Mouse (Mus musculus): ENCODE data around the gene Kcnf1. TPM values are rescaled to one million over a fixed set of nuclear protein-coding genes. Genes with fewer than 3 reads are reported as not detected.
"Not testable (repeated sequence)": the region's sequence is repeated elsewhere in the genome, so short reads cannot be mapped to it uniquely, and the experiment has no call there.

Gene Kcnf1
- polyA plus RNA-seq, 1 experiment from 2014 or later: 0.08 TPM

DNA sequence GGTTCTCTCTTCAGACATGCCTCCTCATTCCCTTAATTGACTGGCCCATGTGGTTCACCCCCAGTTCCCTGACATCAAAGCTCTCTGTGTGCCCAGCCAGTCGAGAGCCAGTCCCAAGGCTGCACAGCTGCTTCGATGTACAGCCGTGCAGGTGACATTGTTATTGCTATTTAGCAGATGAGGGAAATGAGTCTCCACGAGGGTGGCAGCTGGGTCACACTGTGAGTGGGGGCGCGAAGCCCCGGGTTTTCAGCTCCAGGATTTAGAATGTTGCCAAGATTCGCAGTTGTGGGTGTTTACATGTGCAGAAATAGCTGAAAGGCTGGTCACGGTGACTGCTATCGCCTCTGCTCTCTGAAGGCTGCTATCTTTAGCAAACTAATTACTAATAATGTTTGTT is 27.8 kb downstream of the Kcnf1 start:
- no peaks in the 10 kb centered on the region for H3K36me3 ChIP-seq (ENCODE audit: insufficient read depth, low read length)
- no peak for ATAC-seq
- no peaks in the 10 kb centered on the region for H3K27me3 ChIP-seq (replicated peaks; ENCODE audit: insufficient read depth, low read length)
- no peak for DNase-seq (ENCODE audit: low spot score)
- no peaks in the 10 kb centered on the region for H3K4me1 ChIP-seq (ENCODE audit: insufficient read depth, low read depth, low read length)
- no peaks in the 10 kb centered on the region for H3K9me3 ChIP-seq (ENCODE audit: low read length)
- WGBS: 60% methylated on average over 10 of the region's 10 CpGs
- no peak overlapping the region for H3K27ac ChIP-seq (ENCODE audit: low read length)
- no peak overlapping the region for H3K9ac ChIP-seq (replicated peaks; ENCODE audit: low read depth)
- TF ChIP-seq CTCF (IDR thresholded peaks at IDR 0.05): no peak
- no peak for TF ChIP-seq EP300 (IDR thresholded peaks at IDR 0.05)
- no peak overlapping the region for H3K4me2 ChIP-seq (replicated peaks; ENCODE audit: low read depth, low read length)
- H3K4me3 ChIP-seq (ENCODE audit: low read depth, low read length): no peak overlapping the region

GRCm38 (mm10) chr12:17141791-17142190 is 34.9 kb downstream of the Kcnf1 start:
- TF ChIP-seq CTCF (IDR thresholded peaks at IDR 0.05): no peak
- no peak overlapping the region for H3K9ac ChIP-seq (replicated peaks; ENCODE audit: low read depth)
- no peak overlapping the region for H3K27ac ChIP-seq (ENCODE audit: low read length)
- H3K36me3 ChIP-seq (ENCODE audit: insufficient read depth, low read length): no peaks in the 10 kb centered on the region
- no peak for ATAC-seq
- H3K27me3 ChIP-seq (replicated peaks; ENCODE audit: insufficient read depth, low read length): no peaks in the 10 kb centered on the region
- DNase-seq (ENCODE audit: low spot score): no peak
- WGBS: 14% methylated on average over 2 of the region's 2 CpGs
- H3K9me3 ChIP-seq (ENCODE audit: low read length): no peaks in the 10 kb centered on the region
- no peak overlapping the region for H3K4me3 ChIP-seq (ENCODE audit: low read depth, low read length)
- H3K4me2 ChIP-seq (replicated peaks; ENCODE audit: low read depth, low read length): no peak overlapping the region
- H3K4me1 ChIP-seq (ENCODE audit: insufficient read depth, low read depth, low read length): no peaks in the 10 kb centered on the region

DNA sequence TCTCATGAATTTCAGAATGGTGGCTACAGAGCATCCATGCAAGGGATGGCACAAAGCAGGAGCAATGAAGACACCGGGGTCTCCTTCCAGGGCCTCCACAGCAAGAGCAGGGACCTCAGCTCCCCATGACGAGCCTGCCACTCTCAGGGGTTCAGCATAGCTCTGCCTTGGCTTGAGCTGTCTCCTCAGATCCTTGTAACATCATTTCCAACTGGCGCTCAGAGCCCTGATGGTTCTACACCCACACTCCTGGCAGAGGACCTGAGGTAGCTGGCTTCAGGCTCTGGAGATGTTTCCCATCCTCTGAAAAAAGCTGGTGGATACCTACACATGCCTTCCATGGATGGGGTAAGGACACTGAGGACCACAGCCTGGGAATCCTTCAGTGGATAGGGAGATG is 36.3 kb downstream of the Kcnf1 start:
- ATAC-seq (no peak), DNase-seq (ENCODE audit: low spot score) (no peak)
- no peak for TF ChIP-seq EP300 (IDR thresholded peaks at IDR 0.05)
- TF ChIP-seq CTCF (IDR thresholded peaks at IDR 0.05): no peak
- no peak overlapping the region for H3K4me2 ChIP-seq (replicated peaks; ENCODE audit: low read depth, low read length)
- H3K9me3 ChIP-seq (ENCODE audit: low read length): no peaks in the 10 kb centered on the region
- H3K27me3 ChIP-seq (replicated peaks; ENCODE audit: insufficient read depth, low read length): no peaks in the 10 kb centered on the region
- no peaks in the 10 kb centered on the region for H3K4me1 ChIP-seq (ENCODE audit: insufficient read depth, low read depth, low read length)
- no peaks in the 10 kb centered on the region for H3K36me3 ChIP-seq (ENCODE audit: insufficient read depth, low read length)
- WGBS: 70% methylated on average over 3 of the region's 3 CpGs
- no peak overlapping the region for H3K4me3 ChIP-seq (ENCODE audit: low read depth, low read length)
- no peak overlapping the region for H3K27ac ChIP-seq (ENCODE audit: low read length)
- no peak overlapping the region for H3K9ac ChIP-seq (replicated peaks; ENCODE audit: low read depth)

DNA sequence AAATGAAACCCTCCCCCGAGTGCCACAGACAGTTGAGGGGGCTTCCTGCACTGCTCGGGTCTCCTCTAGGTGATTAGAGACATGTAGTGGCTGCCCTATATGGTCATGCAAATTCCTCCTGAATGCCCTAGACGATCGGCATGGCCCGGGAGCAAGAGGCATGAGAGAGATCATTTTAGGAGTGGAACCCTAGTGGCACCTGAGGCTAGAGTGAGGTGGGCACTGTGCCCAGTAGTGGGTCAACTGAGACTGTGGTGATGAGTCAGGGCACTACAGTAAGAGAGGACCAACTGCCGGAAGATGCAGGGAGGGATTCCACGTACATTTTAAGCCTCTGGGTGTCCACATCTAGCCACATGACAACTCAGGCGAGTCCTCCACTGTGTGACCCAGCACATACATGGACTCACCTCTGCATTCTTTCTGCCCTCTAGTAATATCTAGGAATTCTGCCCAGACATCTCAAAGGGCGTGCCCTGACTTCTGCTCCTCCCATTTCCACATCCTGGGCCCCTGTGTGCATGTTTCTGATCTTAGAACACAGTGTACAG is 42.1 kb downstream of the Kcnf1 start:
- ATAC-seq (no peak), DNase-seq (ENCODE audit: low spot score) (no peak)
- no peak overlapping the region for H3K4me3 ChIP-seq (ENCODE audit: low read depth, low read length)
- no peak overlapping the region for H3K27ac ChIP-seq (ENCODE audit: low read length)
- TF ChIP-seq CTCF (IDR thresholded peaks at IDR 0.05) (no peak), EP300 (IDR thresholded peaks at IDR 0.05) (no peak)
- no peaks in the 10 kb centered on the region for H3K27me3 ChIP-seq (replicated peaks; ENCODE audit: insufficient read depth, low read length)
- WGBS: 63% methylated on average over 9 of the region's 9 CpGs
- H3K9me3 ChIP-seq (ENCODE audit: low read length): no peaks in the 10 kb centered on the region
- no peak overlapping the region for H3K4me2 ChIP-seq (replicated peaks; ENCODE audit: low read depth, low read length)
- H3K9ac ChIP-seq (replicated peaks; ENCODE audit: low read depth): no peak overlapping the region
- H3K36me3 ChIP-seq (ENCODE audit: insufficient read depth, low read length): no peaks in the 10 kb centered on the region
- H3K4me1 ChIP-seq (ENCODE audit: insufficient read depth, low read depth, low read length): no peaks in the 10 kb centered on the region

DNA sequence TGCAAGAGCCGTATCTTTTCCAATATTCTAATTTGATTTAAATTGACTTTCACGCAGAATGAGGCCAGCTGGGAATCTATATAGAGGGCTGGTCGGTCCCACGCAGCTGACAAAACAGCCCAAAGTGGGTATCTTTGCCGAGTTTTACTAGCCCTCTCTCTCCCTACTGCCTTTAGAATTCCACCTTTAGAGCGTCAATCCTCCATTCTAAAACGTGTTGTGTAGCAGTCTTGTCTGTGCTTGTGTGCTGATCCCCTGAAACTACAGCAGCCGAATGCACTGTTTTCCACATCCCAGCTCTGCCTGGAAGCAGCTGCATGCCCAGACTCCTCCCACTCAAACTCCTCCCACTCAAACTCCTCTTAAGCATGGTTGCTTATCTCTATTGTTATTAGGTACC is 44.4 kb downstream of the Kcnf1 start:
- 60% methylated on average over 8 of the region's 8 CpGs for WGBS
- no peaks in the 10 kb centered on the region for H3K27me3 ChIP-seq (replicated peaks; ENCODE audit: insufficient read depth, low read length)
- no peaks in the 10 kb centered on the region for H3K36me3 ChIP-seq (ENCODE audit: insufficient read depth, low read length)
- no peak for TF ChIP-seq EP300 (IDR thresholded peaks at IDR 0.05)
- TF ChIP-seq CTCF (IDR thresholded peaks at IDR 0.05): no peak
- H3K4me1 ChIP-seq (ENCODE audit: insufficient read depth, low read depth, low read length): no peaks in the 10 kb centered on the region
- ATAC-seq (no peak), DNase-seq (ENCODE audit: low spot score) (no peak)
- no peak overlapping the region for H3K4me2 ChIP-seq (replicated peaks; ENCODE audit: low read depth, low read length)
- H3K27ac ChIP-seq (ENCODE audit: low read length): no peak overlapping the region
- no peak overlapping the region for H3K4me3 ChIP-seq (ENCODE audit: low read depth, low read length)
- no peak overlapping the region for H3K9ac ChIP-seq (replicated peaks; ENCODE audit: low read depth)
- H3K9me3 ChIP-seq (ENCODE audit: low read length): no peaks in the 10 kb centered on the region

- Histone ChIP-seq H3K27me3 (replicated peaks; ENCODE audit: insufficient read depth, low read length) (no peaks in the 10 kb centered on the region), H3K36me3 (ENCODE audit: insufficient read depth, low read length) (no peaks in the 10 kb centered on the region), H3K4me3 (ENCODE audit: low read depth, low read length) (no peak overlapping the region), H3K9me3 (ENCODE audit: low read length) (no peaks in the 10 kb centered on the region), H3K4me1 (ENCODE audit: insufficient read depth, low read depth, low read length) (no peaks in the 10 kb centered on the region), H3K4me2 (replicated peaks; ENCODE audit: low read depth, low read length) (no peak overlapping the region), H3K9ac (replicated peaks; ENCODE audit: low read depth) (no peak overlapping the region), H3K27ac (ENCODE audit: low read length) (no peak overlapping the region)
- TF ChIP-seq EP300 (IDR thresholded peaks at IDR 0.05): no peak
- TF ChIP-seq CTCF (IDR thresholded peaks at IDR 0.05): no peak
- WGBS: 92% methylated on average over 10 of the region's 10 CpGs
- DNase-seq (ENCODE audit: low spot score) (no peak), ATAC-seq (no peak)
These were observed 45.1 kb downstream of the Kcnf1 start for GRCm38 (mm10) chr12:17131563-17131962.

DNA sequence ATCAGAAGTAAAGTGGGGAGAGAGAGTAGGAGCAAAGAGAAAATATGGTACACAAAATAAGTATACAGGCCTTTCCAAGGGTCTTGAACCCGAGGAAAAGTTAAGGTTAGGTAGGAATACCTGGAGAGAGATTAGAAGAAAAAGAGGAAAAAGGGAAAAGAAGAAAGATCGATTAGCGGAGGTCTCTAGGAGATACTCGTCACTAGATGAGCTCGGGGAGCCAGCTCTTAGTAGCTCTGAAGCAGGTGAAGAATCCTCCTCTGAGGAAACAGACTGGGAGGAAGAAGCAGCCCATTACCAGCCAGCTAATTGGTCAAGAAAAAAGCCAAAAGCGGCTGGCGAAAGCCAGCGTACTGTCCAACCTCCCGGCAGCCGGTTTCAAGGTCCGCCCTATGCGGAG is 53.8 kb downstream of the Kcnf1 start:
- 100% methylated on average over 3 of the region's 12 CpGs for WGBS
- not testable (repeated sequence) for DNase-seq (ENCODE audit: low spot score); H3K4me3 ChIP-seq (ENCODE audit: low read depth, low read length); H3K27me3 ChIP-seq (replicated peaks; ENCODE audit: insufficient read depth, low read length); H3K9me3 ChIP-seq (ENCODE audit: low read length); ATAC-seq; H3K36me3 ChIP-seq (ENCODE audit: insufficient read depth, low read length); H3K9ac ChIP-seq (replicated peaks; ENCODE audit: low read depth); H3K4me1 ChIP-seq (ENCODE audit: insufficient read depth, low read depth, low read length); H3K27ac ChIP-seq (ENCODE audit: low read length); H3K4me2 ChIP-seq (replicated peaks; ENCODE audit: low read depth, low read length)

Other genes with a start within 250 kb of the Kcnf1 start
- gene Pqlc3, start 176.5 kb downstream of the Kcnf1 start, polyA plus RNA-seq (2015; fragmentation: Nextera tagmentation; extraction: Ambion mirVana): 10.6 and 11.5 TPM in 2 replicates
- 13.6 and 16.9 TPM in 2 replicates for gene 2410004P03Rik, start 165.2 kb downstream of the Kcnf1 start, polyA plus RNA-seq (2015; fragmentation: Nextera tagmentation; extraction: Ambion mirVana)
- 249 and 298 TPM in 2 replicates for gene Pdia6, start 89.7 kb upstream of the Kcnf1 start, polyA plus RNA-seq (2015; fragmentation: Nextera tagmentation; extraction: Ambion mirVana)
- gene Atp6v1c2, start 152.5 kb upstream of the Kcnf1 start, polyA plus RNA-seq (2015; fragmentation: Nextera tagmentation; extraction: Ambion mirVana): 55.6 and 56.4 TPM in 2 replicates
- 7.4 and 7.9 TPM in 2 replicates for gene Nol10, start 171.6 kb upstream of the Kcnf1 start, polyA plus RNA-seq (2015; fragmentation: Nextera tagmentation; extraction: Ambion mirVana)